Mouse (Mus musculus) thymus, postnatal 25 days (tissue): ENCODE results near the gene Ptgis.

Source experiments
- DNase-seq: peaks from one replicate; pipeline ENCODE4 v3.0.0; 2022

Gene Ptgis

DNA sequence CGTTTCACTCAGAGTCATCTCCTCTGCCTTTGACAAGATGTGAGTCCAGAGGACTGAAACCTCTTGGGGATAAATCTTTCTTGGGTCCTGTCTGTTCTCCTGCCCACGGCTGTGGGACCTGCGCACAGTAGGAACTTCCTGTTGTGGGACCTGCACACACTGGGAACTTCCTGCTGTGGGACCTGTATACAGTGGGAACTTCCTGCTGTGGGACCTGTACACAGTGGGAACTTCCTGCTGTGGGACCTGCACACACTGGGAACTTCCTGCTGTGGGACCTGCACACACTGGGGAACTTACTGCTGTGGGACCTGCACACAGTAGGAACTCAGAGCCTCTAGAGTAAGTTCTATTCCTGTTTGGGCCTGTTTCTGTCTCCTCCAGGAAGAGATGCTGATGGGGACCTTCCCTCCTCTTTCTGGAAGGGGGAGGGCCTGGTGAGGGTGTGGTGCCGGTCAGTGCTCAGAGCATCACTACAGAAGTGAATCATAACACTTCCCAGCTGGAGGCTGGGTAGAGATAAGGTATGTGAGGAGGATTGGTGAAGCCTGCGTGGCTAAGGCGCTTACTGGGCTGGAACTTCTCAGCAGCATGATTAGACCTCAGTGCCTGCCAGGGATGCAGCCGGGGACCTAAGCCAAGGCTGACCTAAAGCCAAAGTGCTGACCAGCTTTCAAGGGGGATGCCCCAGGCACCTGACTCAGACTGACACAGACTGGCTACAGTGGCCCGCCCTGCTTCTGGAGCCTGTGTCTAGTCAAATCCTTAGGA, 22.8 kb upstream of the Ptgis start:
- no peak for DNase-seq

DNA sequence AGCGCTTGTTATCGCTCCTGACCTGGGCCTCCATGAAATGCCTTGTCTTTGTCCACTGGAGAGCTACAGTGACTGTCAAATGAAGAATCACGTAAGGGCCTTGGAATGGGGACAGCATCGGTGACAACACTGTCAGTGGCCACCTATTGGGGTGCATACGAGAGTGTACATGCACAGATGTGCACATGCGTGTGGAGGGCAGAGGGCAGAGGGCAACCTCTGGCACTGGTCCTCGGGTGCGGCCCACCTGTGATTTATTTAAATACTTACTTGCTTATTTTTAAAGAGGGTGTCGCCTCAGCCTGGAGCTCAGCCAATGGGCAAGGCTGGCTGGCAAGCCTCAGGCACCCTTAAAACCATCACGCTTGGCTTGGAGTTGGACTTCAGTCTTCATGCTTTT, 22.0 kb upstream of the Ptgis start:
- no peak for DNase-seq

DNA sequence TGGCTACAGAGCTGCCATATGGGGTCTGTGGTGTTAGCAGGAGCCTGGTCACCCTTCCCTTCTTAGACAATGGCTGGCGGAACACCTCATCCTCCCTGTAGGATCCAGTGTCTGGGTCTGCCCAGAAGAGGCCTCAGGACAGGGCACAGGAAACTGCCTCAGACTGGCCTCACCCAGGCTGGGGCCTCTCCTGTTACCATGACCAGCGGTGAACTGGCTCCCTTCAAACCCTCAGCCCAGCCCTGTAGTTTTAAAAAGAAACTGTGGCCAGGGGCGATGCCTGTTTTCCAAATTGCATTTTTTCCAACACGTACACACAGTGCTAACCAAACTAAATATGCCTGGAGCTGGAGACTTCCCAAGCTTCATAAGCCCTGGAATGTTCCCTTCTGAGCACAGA, 20.7 kb upstream of the Ptgis start:
- no peak for DNase-seq

DNA sequence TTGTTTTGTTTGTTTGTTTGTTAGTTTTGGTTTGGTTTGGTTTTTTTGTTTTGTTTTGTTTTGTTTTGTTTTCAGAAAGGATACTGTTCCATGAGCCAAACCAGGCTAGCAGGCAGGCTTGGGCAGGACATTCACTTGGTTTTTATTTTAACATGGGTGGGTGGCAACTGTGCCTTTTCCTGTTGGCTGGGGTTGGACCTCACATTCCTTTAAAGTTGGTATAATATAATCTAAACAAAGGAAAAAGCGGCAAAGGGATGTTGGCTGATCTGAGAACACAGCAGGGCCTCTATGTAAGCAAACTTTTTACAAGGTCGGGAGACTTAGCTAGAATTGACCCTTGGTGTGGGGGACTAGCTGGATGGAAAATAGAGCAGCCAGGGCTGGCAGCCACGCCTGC, 17.4 kb upstream of the Ptgis start:
- DNase-seq = no peak

DNA sequence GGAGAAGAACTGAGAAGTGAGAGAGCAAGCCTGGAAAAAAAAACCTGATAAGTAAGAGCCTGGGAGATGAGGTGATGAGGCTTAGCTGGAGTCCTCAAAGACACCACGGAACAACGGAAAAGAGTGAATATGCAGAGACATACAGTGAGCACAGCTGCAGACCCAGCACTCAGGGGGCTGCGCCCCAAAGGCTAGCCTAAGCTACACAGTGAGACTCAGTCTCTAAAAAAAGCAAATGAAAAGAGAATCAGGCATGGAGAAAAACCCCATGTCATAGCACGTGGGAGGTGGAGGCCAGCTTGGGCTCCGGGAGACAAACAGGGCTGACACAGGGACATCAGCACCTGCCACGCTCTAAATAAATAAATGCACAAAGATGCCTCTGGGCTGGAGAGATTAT, 14.4 kb upstream of the Ptgis start:
- no peak for DNase-seq

DNA sequence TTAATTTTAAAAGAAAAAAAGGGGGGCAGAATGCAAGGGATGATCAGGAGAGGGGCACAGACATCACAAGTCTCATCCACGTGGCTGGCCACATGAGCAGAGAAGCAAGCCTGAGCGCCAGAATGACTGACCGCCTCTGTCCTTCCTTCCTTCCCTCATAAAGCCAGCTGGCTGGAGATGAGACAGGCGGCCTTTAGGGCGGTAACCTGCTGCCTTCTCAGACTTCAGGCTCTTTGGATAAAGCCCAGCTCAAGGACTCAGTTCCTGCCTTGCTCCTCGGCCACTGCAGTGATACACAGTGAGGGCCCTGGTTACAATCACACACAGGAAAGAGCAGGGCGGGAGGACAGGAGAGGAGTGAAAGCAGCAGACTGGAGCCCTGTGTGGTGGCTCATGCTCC, 13.8 kb upstream of the Ptgis start:
- no peak for DNase-seq

DNA sequence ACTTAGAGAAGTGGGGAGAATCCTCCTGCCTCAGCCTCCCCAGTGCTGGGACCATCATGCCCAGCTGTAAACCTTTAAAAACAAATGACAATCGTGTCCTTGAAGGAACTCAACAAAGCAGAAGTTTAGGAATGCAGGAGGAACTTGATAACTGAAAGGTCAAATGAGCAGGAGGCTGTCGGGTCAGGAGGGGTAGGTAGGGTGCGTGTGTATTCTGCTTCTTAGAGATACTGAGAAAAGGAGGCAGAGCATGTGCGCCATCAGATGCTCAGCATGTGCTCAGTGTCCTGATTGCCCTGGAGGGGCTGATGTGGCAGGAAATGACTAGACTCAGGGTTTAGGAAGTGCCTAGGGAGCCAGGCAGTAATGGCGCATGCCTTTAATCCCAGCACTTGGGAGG, 13.1 kb upstream of the Ptgis start:
- DNase-seq = no peak

DNA sequence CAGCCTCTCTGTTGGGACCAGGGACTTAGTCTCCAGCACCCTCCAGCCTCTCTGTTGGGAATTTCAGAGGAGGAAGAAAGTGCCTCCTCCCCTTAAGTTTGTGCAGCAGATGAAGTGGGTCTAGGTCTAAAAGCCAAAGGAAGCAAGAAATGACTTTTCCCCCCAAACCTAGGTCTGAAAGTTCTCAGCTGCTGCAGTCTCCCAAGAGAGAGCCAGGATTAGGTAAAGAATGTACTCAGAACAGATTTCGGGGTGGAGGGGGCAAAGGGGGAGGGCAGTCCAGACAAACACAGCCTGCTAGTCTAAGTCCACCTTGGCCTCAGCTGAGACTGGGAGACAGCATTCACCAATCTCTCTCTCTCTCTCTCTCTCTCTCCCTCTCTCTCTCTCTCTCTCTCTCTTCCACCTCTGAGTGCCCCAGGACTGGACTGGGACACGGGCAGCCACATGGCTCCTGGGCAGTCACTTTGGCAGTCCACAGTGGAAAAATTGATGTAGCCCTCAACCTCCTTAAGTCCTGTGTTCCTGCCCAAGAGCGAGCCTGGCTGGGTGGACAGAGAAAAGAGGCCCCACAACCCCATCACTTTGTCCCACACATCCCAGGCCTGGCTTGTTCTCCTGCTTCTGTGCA, 11.8 kb upstream of the Ptgis start:
- DNase-seq = no peak

DNA sequence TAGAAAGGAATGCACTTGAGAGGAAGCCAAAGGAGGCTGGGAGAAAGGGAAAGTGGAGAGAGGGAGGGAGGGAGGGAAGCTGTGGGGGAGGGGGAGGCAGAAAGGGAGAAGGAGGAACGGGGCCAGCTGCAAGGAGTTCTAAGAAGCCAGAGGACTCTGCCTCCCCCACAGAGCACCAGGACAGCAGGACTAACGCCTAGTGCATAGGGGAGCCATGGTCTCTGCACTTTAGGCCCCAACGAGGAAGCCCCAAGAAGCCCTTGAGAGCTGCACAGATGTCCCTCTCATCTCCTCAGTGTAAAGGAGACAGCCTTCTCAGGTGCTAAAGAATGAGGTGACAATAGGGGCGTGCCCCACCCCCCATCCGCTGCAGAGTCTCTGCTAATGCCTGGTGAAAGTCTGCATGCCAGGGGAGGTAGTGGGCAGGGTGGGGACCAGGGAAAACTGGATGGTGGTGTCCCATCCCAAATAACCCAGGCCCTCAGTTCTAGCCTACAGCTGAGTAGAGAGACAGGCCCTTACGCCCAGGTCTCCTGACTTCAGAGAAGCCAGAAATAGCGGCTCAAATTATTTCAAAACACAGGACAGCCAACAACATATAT, 10.4 kb upstream of the Ptgis start:
- no peak for DNase-seq

DNA sequence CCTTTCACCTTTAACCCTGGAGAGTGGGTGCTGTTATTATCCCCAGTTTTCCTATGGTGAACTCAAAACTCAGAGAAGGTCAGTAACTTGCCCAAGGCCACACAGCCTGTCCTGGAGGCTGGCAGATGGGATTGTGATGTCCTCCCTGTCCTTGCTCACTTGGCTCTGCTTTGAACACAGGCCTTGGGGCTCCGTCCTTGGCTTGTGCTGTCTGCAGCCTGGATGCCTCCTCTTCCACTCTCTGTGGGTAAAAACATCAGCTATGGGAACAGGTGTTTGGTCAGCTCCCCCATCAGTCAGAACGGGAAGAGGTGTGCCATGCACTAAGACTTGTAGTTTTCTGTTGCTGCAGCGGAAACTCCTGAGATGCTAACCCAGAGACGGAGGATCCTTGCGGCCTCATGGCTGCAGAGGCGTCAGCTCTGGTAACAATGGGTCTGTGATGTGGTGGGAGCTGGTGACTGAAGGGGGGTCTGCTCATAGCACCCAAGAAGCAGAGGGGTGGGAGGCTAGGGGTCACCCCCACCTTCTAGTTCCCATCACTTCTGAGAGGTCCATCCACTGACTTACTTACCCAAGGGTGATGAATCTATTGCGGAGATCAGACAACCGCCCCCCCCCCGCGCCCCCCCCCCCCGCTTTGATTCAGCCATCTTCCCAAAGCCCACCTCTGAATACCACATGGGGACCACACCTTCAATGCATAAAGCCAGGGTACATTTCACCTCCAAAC, 9.8 kb upstream of the Ptgis start:
- no peak for DNase-seq

DNA sequence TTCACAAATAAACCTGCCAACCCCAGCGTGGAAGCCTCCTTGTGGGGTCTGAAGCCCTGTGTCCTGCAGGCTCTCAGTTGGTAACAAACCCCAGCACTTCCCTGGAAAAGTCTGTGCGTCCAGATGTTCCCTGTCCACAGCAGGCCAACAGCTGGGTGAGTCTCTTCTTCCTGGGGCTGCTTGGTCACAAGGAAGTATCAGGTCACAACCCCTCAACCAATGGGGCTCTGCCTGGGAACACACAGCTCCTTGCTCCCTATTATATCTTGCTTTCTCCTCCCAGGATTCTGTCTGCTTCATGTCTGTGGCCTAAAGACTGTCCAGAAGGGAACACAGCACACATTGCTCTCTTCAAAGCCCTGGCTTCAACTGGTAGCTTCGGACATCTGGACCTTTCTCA, 9.2 kb upstream of the Ptgis start:
- no peak for DNase-seq

DNA sequence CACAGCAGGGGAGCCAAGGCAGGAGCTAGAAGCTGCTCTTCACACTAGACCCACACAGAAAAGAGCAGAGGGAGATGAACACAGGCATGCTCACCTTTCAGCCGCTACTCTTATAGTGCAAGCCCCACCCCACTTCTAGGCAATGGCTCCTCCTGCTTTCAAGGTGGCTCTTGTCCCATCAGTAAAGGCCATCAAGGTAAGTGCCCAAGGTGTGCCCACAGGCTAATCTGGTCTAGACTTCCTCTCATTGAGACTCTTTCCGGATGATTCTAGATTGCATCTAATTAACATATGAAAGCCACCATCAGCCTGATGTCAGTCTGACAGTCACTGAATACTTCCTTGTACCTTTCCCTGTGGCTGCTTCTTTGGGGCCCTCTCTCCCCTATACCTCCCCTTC, 7.4 kb upstream of the Ptgis start:
- no peak for DNase-seq

DNA sequence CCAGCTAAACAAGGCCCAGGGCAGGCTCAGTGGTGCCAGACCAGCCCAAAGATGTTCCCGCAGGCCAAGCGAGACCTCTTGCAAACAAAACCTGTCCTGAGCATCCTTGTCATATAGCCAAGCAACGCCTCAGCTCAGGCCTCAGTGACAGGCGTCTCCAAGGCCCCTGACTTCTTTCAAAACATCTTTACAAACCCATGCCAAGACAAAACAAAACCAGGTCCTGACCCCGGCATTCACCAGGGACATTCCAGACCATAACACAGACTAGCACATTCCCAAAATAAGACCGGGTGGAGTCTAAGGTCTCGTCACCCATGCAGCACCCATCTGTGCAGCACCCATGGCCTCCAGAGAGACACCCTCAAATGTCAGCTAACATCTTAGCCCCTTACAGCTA, 6.3 kb upstream of the Ptgis start:
- DNase-seq = no peak

DNA sequence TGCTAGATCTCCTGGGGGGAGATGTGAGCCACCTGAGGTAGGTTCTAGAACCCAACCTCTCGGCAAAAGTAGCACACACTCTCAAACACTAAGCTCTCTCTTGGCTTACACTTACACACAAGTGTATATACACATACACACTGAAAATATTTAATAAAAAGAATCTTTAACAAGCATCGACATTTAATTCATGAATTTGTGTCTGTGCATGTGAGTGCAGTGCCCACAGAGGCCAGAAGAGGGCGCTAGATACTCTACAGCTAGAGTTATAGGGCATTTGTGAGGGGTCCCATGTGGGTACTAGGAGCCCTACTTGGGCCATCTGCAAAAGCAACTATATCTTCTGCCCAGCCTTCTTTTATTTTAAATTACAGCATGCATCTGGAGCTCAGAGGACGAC, 4.5 kb upstream of the Ptgis start:
- no peak for DNase-seq

DNA sequence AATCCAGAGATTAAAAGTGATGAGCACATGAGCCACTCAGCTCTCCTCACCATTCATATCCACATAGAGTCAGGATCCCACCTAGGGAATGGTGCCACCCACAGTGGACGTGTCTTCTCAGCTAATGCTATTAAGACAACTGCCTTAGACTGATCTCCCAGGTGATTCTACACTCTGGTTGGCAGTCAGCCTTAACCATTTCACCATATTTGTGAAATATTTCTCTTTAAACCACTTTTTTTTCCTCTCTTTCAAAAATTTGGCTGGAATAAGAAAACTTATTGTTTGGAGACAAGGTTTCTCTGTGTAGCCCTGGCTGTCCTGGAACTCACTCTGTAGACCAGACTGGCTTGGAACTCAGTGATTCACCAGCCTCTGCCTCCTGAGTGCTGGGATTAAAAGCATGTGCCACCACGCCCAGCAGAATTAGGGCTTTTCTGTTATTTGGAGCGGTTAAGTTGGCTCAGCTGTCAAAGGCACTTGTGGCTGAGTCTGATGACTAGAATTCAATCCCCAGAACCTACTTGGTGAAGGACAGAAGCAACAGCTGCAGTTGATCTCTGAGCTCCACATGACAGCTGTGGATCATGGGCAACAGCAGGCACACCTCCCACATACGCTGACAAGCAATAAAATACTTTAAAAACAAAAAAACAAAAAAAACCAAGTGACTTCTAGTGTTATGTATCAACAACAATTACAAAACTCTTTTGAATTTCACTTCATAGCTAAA, 3.6 kb upstream of the Ptgis start:
- no peak for DNase-seq

DNA sequence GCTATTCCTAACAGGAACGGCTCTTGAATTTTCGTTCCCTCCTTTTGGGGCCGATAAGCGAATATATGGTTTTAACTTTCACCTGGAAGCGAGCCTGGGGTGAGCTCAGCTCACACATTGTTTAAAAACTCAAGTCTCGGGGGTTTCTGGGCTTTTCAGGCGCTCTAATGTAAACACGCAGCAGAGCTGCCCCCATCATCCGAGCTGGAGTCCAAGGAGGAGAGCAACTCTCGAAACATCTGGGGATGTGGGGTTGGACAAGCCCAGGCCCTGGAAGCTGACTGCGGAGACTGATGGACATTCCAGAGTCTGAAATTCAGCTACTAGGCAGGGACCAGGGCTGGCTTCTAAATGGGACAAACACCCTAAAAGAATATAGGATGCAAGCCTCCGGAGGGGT, 1.1 kb downstream of the Ptgis start:
- no peak for DNase-seq

DNA sequence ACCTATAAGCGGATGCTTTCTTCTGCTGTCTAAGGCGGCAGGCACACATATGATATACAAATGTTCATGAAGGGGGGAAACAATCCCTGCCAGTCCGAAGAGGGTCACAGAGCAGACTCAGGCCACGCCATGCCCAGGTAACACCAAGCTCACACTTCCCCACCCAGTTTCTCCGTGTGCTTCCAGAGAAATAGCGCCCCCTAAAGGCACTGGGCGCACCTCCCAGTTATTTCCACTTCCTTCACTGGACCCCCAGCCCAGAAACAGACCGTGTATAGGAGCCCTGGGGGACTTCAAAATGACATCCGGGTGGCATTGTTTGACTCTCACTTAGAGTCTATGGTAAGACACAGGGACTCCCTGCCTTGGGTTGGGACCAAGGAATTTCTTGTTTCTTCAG, 3.2 kb downstream of the Ptgis start:
- no peak for DNase-seq

DNA sequence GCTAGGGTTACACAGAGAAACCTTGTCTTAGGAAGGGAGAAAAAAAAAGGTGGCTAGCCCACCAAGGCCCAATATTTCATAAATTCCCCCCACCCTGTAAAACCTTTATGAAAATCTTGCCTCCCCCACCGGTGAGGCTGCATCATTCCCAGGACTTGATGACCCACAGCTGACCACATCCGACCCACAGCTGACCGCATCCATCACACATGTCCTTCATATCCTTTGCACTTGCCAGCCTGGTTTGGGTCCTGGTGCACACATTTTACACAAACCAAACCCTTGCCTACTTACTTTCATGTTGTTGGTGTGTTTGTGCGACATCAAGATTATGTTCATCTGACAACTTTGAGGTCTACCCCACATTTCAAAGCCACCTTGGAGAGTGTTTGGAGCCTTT, 4.2 kb downstream of the Ptgis start:
- no peak for DNase-seq

DNA sequence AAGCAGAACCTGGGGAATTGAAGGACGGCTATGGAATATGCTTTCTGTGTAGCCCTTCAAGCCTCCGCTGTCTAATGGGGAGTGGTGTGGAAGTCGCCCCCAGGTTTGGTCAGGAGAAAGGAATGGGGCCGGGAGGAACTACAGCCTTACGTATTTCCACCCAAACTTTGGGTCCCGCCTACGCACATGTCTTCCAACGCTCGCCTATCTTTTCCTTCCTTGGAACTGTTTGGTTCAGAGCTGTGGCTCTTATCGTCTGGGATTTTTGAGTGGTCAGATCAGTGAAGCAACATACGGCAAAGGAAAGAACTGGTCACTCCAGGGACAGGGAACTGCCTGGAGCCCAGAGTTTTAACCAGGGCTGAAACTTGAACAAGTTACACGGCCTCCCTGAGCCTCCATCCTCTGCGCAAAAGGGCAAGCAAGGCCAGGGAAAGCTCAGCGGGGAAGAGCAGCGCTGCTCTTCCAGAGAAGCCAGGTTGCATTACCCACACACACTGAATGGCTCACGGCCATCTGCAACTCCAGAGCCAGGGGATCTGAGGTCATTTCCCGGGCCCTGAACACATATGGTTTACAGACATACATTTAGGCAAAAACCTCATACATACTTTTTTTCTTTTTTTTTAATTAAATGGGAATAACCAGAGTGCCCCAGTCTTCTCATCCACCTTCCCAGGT, 4.9 kb downstream of the Ptgis start:
- no peak for DNase-seq

DNA sequence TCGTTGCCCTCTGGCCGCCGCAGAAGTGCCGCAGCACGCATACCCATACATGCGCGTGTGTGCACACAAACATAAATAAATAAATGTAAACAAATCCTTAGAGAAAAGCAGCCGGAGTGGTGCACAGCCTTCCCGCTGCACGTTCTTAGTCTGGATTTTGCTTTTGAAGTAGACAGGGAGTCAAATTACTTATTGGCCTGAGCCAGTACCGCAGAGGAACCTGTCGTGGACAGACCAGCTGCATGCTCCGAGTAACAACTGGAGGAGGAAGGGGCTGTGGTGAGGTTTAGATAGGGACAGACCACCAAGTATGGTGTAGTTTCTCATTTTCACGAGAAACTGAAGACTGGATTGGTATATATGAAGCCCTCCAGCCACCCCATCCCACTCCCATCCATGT, 6.6 kb downstream of the Ptgis start:
- no peak for DNase-seq

DNA sequence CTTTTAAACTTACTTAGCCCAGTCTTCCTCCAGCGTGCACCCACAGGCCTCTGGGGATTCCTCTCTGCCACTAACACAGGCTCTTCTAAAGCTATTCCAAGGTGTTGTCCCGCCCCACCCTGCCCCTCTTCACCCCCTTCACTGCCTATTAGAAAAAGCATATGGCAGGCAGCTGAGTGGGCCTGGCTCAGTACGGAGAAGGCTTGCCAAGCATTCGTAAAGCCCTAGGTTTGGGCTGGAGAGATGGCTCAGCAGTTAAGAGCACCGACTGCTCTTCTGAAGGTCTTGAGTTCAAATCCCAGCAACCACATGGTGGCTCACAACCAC, 7.4 kb downstream of the Ptgis start:
- DNase-seq = no peak

DNA sequence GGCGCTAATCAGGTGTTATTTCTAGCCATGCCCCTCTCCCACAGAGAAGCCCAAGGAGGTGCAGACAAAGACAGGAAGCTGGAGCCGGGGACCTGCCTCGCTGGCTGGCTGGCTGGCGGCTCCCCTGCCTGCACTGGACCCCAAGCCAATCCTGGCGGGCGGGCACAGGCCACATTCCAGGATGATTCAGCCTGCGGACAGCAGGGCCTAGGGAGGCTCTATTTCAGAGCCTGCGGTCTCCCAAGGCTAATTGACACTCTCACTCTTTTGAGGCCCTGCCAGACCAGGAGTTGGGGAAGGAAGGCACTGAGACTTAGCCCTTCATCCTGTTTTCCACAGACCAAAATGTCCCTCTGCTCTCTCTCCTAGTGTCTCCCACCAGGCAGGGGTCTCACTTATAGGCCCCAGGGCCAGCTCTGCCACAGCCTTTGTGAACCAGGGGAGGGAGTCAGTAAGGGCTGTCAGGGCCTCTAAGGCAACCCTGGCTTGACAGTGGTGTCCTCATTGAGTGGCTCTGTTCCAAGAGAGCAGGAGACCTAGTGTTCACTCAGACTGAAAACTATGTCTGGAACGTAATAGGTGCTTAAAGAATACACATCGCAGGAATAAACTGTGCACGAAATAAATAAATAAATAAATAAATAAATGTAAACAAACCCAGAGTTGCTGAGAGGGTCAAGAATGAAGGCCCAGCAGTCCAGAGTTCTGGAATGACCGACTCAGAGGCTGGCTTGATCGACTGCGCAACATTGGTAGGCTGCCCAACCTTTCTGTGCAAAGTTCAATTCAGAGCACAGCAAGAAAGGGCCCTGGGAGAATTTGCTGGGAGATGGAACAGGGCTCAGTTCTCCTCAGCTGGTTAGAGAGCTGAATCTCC, 8.0 kb downstream of the Ptgis start:
- DNase-seq = no peak
